In genomic region chr11:107424176-107424575, GRCm38 (mm10) we compare ENCODE assay signal across 26 mouse cellular contexts. TPM values are rescaled to one million over a fixed set of nuclear protein-coding genes. Genes with fewer than 3 reads are reported as not detected.
DNase-seq lines count a peak whose midpoint lies in the region; ATAC-seq and TF ChIP-seq lines count a peak whose summit lies in the region.
"Had no signal": no experiment of that assay in that cellular context is flagged by ENCODE, and none has a peak within 500 bp of the region (broad histone marks: within the 10 kb centered on the region; RNA-seq: fewer than 3 reads in every experiment).

No protein-coding gene starts in this region.

- 80% methylated on average over 12 of the region's 12 CpGs for WGBS in forebrain, embryonic 14.5 days
- 92% methylated on average over 12 of the region's 12 CpGs for WGBS in forebrain, embryonic 10.5 days
- WGBS in heart, embryonic 16.5 days: 58% methylated on average over 12 of the region's 12 CpGs
- 77% methylated on average over 12 of the region's 12 CpGs for WGBS in heart, embryonic 12.5 days
- 56% methylated on average over 12 of the region's 12 CpGs for WGBS in midbrain, postnatal 0 days

- no peak for ATAC-seq in forebrain, embryonic 14.5 days
- 0 out of 2 replicates have a peak, but pooled peaks have one; percentile 21 for ATAC-seq in heart, embryonic 16.5 days (replicated peaks; ENCODE audit: extremely low read depth, insufficient read depth, low FRiP score)
- no peak for ATAC-seq in heart, embryonic 12.5 days (ENCODE audit: insufficient number of reproducible peaks, low FRiP score)
- no peak for ATAC-seq in midbrain, postnatal 0 days (ENCODE audit: low FRiP score)
- no peak for ATAC-seq in inflammation-experienced regulatory T-cells, adult 6 months
- ATAC-seq: intestine, embryonic 15.5 days had no signal

- no peak overlapping the region for H3K4me3 ChIP-seq in forebrain, embryonic 14.5 days (ENCODE audit: low read depth, low read length)
- no peak overlapping the region for H3K4me3 ChIP-seq in forebrain, embryonic 10.5 days
- H3K4me3 ChIP-seq in heart, embryonic 16.5 days (ENCODE audit: low read length): no peak overlapping the region
- H3K4me3 ChIP-seq in heart, embryonic 12.5 days: no peak overlapping the region
- H3K4me3 ChIP-seq in midbrain, postnatal 0 days (ENCODE audit: low read depth, low read length): no peak overlapping the region
- H3K4me3 ChIP-seq: embryonic facial prominence, embryonic 12.5 days; hindbrain, embryonic 15.5 days; intestine, embryonic 15.5 days; myocyte; neural tube, embryonic 13.5 days had no signal

- TF ChIP-seq CTCF in midbrain, postnatal 0 days (IDR thresholded peaks at IDR 0.05): no peak

- no peak overlapping the region for H3K4me2 ChIP-seq in forebrain, embryonic 14.5 days (ENCODE audit: low read length)
- H3K4me2 ChIP-seq in heart, embryonic 16.5 days (ENCODE audit: low read depth, low read length): no peak overlapping the region; the same call in 1 of the 2 replicates
- H3K4me2 ChIP-seq in heart, embryonic 12.5 days: no peak overlapping the region
- H3K4me2 ChIP-seq in midbrain, postnatal 0 days (ENCODE audit: low read depth, low read length, poor library complexity, severe bottlenecking): no peak overlapping the region
- H3K4me2 ChIP-seq: embryonic facial prominence, embryonic 12.5 days; hindbrain, embryonic 15.5 days; intestine, embryonic 15.5 days; neural tube, embryonic 13.5 days had no signal

- peak; percentile 32 for DNase-seq in forebrain, embryonic 14.5 days (ENCODE audit: low spot score)
- no peak for DNase-seq in forebrain, embryonic 10.5 days (ENCODE audit: extremely low spot score, low spot score)
- peak; percentile 21 for DNase-seq in right cerebral cortex, adult 18-20 months
- no peak for DNase-seq in right cerebral cortex, postnatal 25 days
- no peak for DNase-seq in midbrain, postnatal 0 days (ENCODE audit: low spot score)
- DNase-seq: adrenal gland, postnatal 36 days; cerebellum, adult 18-20 months; cerebellum, postnatal 25 days; gastrocnemius, postnatal 10 days; heart, adult 11 months; heart, postnatal 10 days; kidney, adult 8-10 months; kidney, postnatal 10 days; layer of hippocampus, postnatal 36 days; lung, postnatal 4 days; retina, postnatal 1 day; right cerebral cortex, postnatal 4 days; thymus, postnatal 25 days had no signal

- H3K9ac ChIP-seq in forebrain, embryonic 14.5 days (ENCODE audit: low read length): no peak overlapping the region
- no peak overlapping the region for H3K9ac ChIP-seq in heart, embryonic 16.5 days (ENCODE audit: low read length)
- no peak overlapping the region for H3K9ac ChIP-seq in heart, embryonic 12.5 days
- H3K9ac ChIP-seq in midbrain, postnatal 0 days (replicated peaks; ENCODE audit: low read length, poor library complexity, severe bottlenecking): no peak overlapping the region
- H3K9ac ChIP-seq: embryonic facial prominence, embryonic 12.5 days; hindbrain, embryonic 15.5 days; intestine, embryonic 15.5 days; neural tube, embryonic 13.5 days had no signal

- H3K36me3 ChIP-seq in forebrain, embryonic 14.5 days (ENCODE audit: control insufficient read depth, insufficient read depth, low read length): no peaks in the 10 kb centered on the region
- 0 out of 2 replicates have a peak, but pooled peaks cover 8% of the 10 kb centered on the region for H3K36me3 ChIP-seq in forebrain, embryonic 10.5 days (replicated peaks)
- H3K36me3 ChIP-seq in heart, embryonic 16.5 days (ENCODE audit: control insufficient read depth, insufficient read depth): no peaks in the 10 kb centered on the region
- H3K36me3 ChIP-seq in heart, embryonic 12.5 days: no peaks in the 10 kb centered on the region
- no peaks in the 10 kb centered on the region for H3K36me3 ChIP-seq in midbrain, postnatal 0 days (ENCODE audit: insufficient read depth, low read length)
- H3K36me3 ChIP-seq: embryonic facial prominence, embryonic 12.5 days; hindbrain, embryonic 15.5 days; intestine, embryonic 15.5 days; neural tube, embryonic 13.5 days had no signal

- peaks cover 7% of the 10 kb centered on the region; the same call in 1 of the 2 replicates for H3K4me1 ChIP-seq in forebrain, embryonic 14.5 days (ENCODE audit: control insufficient read depth, insufficient read depth, low read length)
- H3K4me1 ChIP-seq in forebrain, embryonic 10.5 days: peaks cover 28% of the 10 kb centered on the region
- peaks cover 13% of the 10 kb centered on the region for H3K4me1 ChIP-seq in heart, embryonic 16.5 days (ENCODE audit: control insufficient read depth, insufficient read depth, low read length)
- peaks cover 17% of the 10 kb centered on the region for H3K4me1 ChIP-seq in heart, embryonic 12.5 days (replicated peaks)
- peaks cover 2% of the 10 kb centered on the region; the same call in 1 of the 2 replicates for H3K4me1 ChIP-seq in midbrain, postnatal 0 days (ENCODE audit: insufficient read depth, low read length)
- H3K4me1 ChIP-seq: intestine, embryonic 15.5 days had no signal

- no peaks in the 10 kb centered on the region for H3K27me3 ChIP-seq in forebrain, embryonic 14.5 days (replicated peaks; ENCODE audit: control insufficient read depth, insufficient read depth, low read length)
- no peaks in the 10 kb centered on the region for H3K27me3 ChIP-seq in forebrain, embryonic 10.5 days (ENCODE audit: poor library complexity, severe bottlenecking)
- no peaks in the 10 kb centered on the region for H3K27me3 ChIP-seq in heart, embryonic 16.5 days (ENCODE audit: control insufficient read depth, insufficient read depth, low read length)
- H3K27me3 ChIP-seq in heart, embryonic 12.5 days (replicated peaks): no peaks in the 10 kb centered on the region
- H3K27me3 ChIP-seq in midbrain, postnatal 0 days (ENCODE audit: insufficient read depth, low read length): no peaks in the 10 kb centered on the region
- H3K27me3 ChIP-seq: embryonic facial prominence, embryonic 12.5 days; hindbrain, embryonic 15.5 days; intestine, embryonic 15.5 days; neural tube, embryonic 13.5 days had no signal

- peak overlapping the region; percentile 31; the same call in 1 of the 2 replicates for H3K27ac ChIP-seq in forebrain, embryonic 14.5 days (ENCODE audit: low read depth, low read length)
- no peak overlapping the region for H3K27ac ChIP-seq in forebrain, embryonic 10.5 days
- H3K27ac ChIP-seq in heart, embryonic 16.5 days (ENCODE audit: low read length): peak overlapping the region; percentile 80
- H3K27ac ChIP-seq in heart, embryonic 12.5 days (ENCODE audit: poor library complexity, severe bottlenecking): no peak overlapping the region
- H3K27ac ChIP-seq in midbrain, postnatal 0 days (ENCODE audit: low read depth, low read length): peak overlapping the region; percentile 43
- H3K27ac ChIP-seq: embryonic facial prominence, embryonic 12.5 days; hindbrain, embryonic 15.5 days; intestine, embryonic 15.5 days; neural tube, embryonic 13.5 days had no signal

- no peaks in the 10 kb centered on the region for H3K9me3 ChIP-seq in forebrain, embryonic 14.5 days (replicated peaks; ENCODE audit: control insufficient read depth, low read length)
- peaks cover 4% of the 10 kb centered on the region; the same call in 1 of the 2 replicates for H3K9me3 ChIP-seq in forebrain, embryonic 10.5 days
- no peaks in the 10 kb centered on the region; the same call in 1 of the 2 replicates for H3K9me3 ChIP-seq in heart, embryonic 16.5 days (replicated peaks; ENCODE audit: control insufficient read depth, low read length)
- H3K9me3 ChIP-seq in heart, embryonic 12.5 days (replicated peaks): peaks cover 5% of the 10 kb centered on the region
- no peaks in the 10 kb centered on the region for H3K9me3 ChIP-seq in midbrain, postnatal 0 days (ENCODE audit: low read length)
- H3K9me3 ChIP-seq: embryonic facial prominence, embryonic 12.5 days; hindbrain, embryonic 15.5 days; intestine, embryonic 15.5 days; neural tube, embryonic 13.5 days had no signal

RNA-seq across cellular contexts. Expression of gene Pitpnc1, which starts 46.3 kb away (rescaled TPM):
- 31.4 and 38.9 TPM in 2 replicates for polyA plus RNA-seq in forebrain, embryonic 14.5 days (2014; fragmentation: Nextera tagmentation; extraction: Ambion mirVana)
- 26.8 and 32.0 TPM in 2 replicates for polyA plus RNA-seq in forebrain, embryonic 10.5 days (2016; fragmentation: Nextera tagmentation; extraction: Ambion mirVana)
- 19.1 and 20.8 TPM in 2 replicates for polyA plus RNA-seq in heart, embryonic 16.5 days (2015; fragmentation: Nextera tagmentation; extraction: Ambion mirVana)
- 7.9 and 8.2 TPM in 2 replicates for polyA plus RNA-seq in heart, embryonic 12.5 days (2016; fragmentation: Nextera tagmentation; extraction: Ambion mirVana)
- 54.8 and 56.5 TPM in 2 replicates for total RNA-seq in midbrain, postnatal 0 days (2014; rRNA removed)
- 50.5 and 54.0 TPM in 2 replicates for polyA plus RNA-seq in midbrain, postnatal 0 days (2015; fragmentation: Nextera tagmentation; extraction: Ambion mirVana)
- 100 to 1,000 TPM in 2 of 3 experiments, 10 to 100 TPM in 1; 72.1 to 124 (median 106) TPM for polyA plus RNA-seq in inflammation-experienced regulatory T-cells, adult 6 months (2017; shearing (Covaris generic))

RNA-seq across cellular contexts. Expression of gene Psmd12, which starts 55.1 kb away (rescaled TPM):
- 171 and 177 TPM in 2 replicates for polyA plus RNA-seq in forebrain, embryonic 14.5 days (2014; fragmentation: Nextera tagmentation; extraction: Ambion mirVana)
- polyA plus RNA-seq in forebrain, embryonic 10.5 days (2016; fragmentation: Nextera tagmentation; extraction: Ambion mirVana): 231 and 246 TPM in 2 replicates
- polyA plus RNA-seq in heart, embryonic 16.5 days (2015; fragmentation: Nextera tagmentation; extraction: Ambion mirVana): 138 and 151 TPM in 2 replicates
- 156 and 160 TPM in 2 replicates for polyA plus RNA-seq in heart, embryonic 12.5 days (2016; fragmentation: Nextera tagmentation; extraction: Ambion mirVana)
- 39.6 and 49.4 TPM in 2 replicates for total RNA-seq in midbrain, postnatal 0 days (2014; rRNA removed)
- polyA plus RNA-seq in midbrain, postnatal 0 days (2015; fragmentation: Nextera tagmentation; extraction: Ambion mirVana): 150 and 156 TPM in 2 replicates
- polyA plus RNA-seq in inflammation-experienced regulatory T-cells, adult 6 months (2017; shearing (Covaris generic)): 100 to 1,000 TPM; 115 to 161 (median 118) TPM

Comparison
In these comparisons a context has a peak if more than half of its experiments do, and no peak if none do; other contexts are left out.
1. DNase-seq: peak in forebrain, embryonic 14.5 days (single experiment) and right cerebral cortex, adult 18-20 months (single experiment); none in forebrain, embryonic 10.5 days (single experiment), right cerebral cortex, postnatal 25 days (single experiment) and midbrain, postnatal 0 days (single experiment).
2. H3K27ac ChIP-seq: peak in forebrain, embryonic 14.5 days (single experiment), heart, embryonic 16.5 days (single experiment) and midbrain, postnatal 0 days (single experiment); none in forebrain, embryonic 10.5 days (single experiment) and heart, embryonic 12.5 days (single experiment).